In the genomic region with DNA sequence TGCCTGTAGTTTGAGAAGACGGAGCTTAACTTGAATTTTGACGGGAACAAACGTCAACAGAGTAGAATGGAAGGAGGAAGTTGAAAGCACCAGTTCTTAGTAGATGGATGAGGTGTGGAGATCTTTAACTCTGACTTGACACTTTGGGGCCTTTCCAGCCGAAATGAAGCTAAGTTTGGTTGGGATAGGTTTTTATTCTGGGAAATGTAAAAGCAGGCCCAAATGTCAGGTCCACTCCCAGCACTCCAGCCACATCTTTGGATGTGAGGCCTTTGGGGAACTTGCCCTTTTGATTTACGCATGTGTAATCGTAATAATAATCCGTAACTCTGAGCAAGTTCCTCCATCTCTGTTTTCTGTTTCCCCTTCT, we compare ENCODE assay signal across 8 mouse cellular contexts. TPM values are rescaled to one million over a fixed set of nuclear protein-coding genes. Genes with fewer than 3 reads are reported as not detected.
DNase-seq lines count a peak whose midpoint lies in the region; ATAC-seq and TF ChIP-seq lines count a peak whose summit lies in the region.

No protein-coding gene starts in this region.

- no peak for TF ChIP-seq CTCF in embryonic fibroblast, embryonic 13.5 days (IDR thresholded peaks at IDR 0.05; ENCODE audit: borderline replicate concordance, insufficient read depth, low read length)

- H3K27me3 ChIP-seq in lung, embryonic 16.5 days (ENCODE audit: control insufficient read depth, insufficient read depth, low read depth, low read length) = no peaks in the 10 kb centered on the region
- H3K27me3 ChIP-seq in limb, embryonic 15.5 days = peaks cover 36% of the 10 kb centered on the region
- 0 out of 2 replicates have a peak, but pooled peaks cover 10% of the 10 kb centered on the region for H3K27me3 ChIP-seq in stomach, embryonic 14.5 days (ENCODE audit: control insufficient read depth, insufficient read depth, low read length)

- H3K36me3 ChIP-seq in lung, embryonic 16.5 days (ENCODE audit: control insufficient read depth, insufficient read depth, low read length) = no peaks in the 10 kb centered on the region
- H3K36me3 ChIP-seq in limb, embryonic 15.5 days = no peaks in the 10 kb centered on the region
- no peaks in the 10 kb centered on the region for H3K36me3 ChIP-seq in stomach, embryonic 14.5 days (ENCODE audit: control insufficient read depth, insufficient read depth, low read length)

- DNase-seq in lung, postnatal 10 days = no peak
- no peak for DNase-seq in ovary, adult 18-20 months (ENCODE audit: low spot score)
- no peak for DNase-seq in urinary bladder, postnatal 10 days (ENCODE audit: low spot score)
- DNase-seq in left cerebral cortex, postnatal 4 days = no peak

- peak overlapping the region; percentile 56 for H3K4me3 ChIP-seq in lung, embryonic 16.5 days (ENCODE audit: low read length)
- peak overlapping the region; percentile 88 for H3K4me3 ChIP-seq in embryonic fibroblast, embryonic 13.5 days (ENCODE audit: insufficient read depth, low read length)
- H3K4me3 ChIP-seq in limb, embryonic 15.5 days = peak overlapping the region; percentile 50
- H3K4me3 ChIP-seq in stomach, embryonic 14.5 days (ENCODE audit: low read depth, low read length) = peak overlapping the region; percentile 51

- no peak for ATAC-seq in lung, embryonic 16.5 days (ENCODE audit: low read depth)
- no peak for ATAC-seq in limb, embryonic 15.5 days (ENCODE audit: insufficient number of reproducible peaks, low FRiP score, low TSS enrichment, low read depth)
- ATAC-seq in stomach, embryonic 14.5 days (ENCODE audit: insufficient number of reproducible peaks, insufficient read depth, low FRiP score, low read depth) = no peak

- H3K9me3 ChIP-seq in lung, embryonic 16.5 days (ENCODE audit: control insufficient read depth, low read length) = no peaks in the 10 kb centered on the region
- no peaks in the 10 kb centered on the region for H3K9me3 ChIP-seq in limb, embryonic 15.5 days
- H3K9me3 ChIP-seq in stomach, embryonic 14.5 days (ENCODE audit: control insufficient read depth, low read depth, low read length) = no peaks in the 10 kb centered on the region

- 25% methylated on average over 7 of the region's 7 CpGs for WGBS in lung, embryonic 16.5 days
- WGBS in limb, embryonic 15.5 days = 38% methylated on average over 7 of the region's 7 CpGs
- WGBS in stomach, embryonic 14.5 days = 37% methylated on average over 7 of the region's 7 CpGs

- TF ChIP-seq POLR2A in embryonic fibroblast, embryonic 13.5 days (IDR thresholded peaks at IDR 0.05; ENCODE audit: low read depth, low read length) = no peak

- peak overlapping the region; percentile 72 for H3K9ac ChIP-seq in lung, embryonic 16.5 days (ENCODE audit: low read length)
- H3K9ac ChIP-seq in limb, embryonic 15.5 days = peak overlapping the region; percentile 18
- peak overlapping the region; percentile 39; the same call in 1 of the 2 replicates for H3K9ac ChIP-seq in stomach, embryonic 14.5 days (replicated peaks; ENCODE audit: low read depth, low read length)

- peak overlapping the region; percentile 66 for H3K4me2 ChIP-seq in lung, embryonic 16.5 days (ENCODE audit: low read depth, low read length)
- H3K4me2 ChIP-seq in limb, embryonic 15.5 days = peak overlapping the region; percentile 90
- H3K4me2 ChIP-seq in stomach, embryonic 14.5 days (replicated peaks; ENCODE audit: low read depth, low read length) = peak overlapping the region; percentile 96

- intact Hi-C loops in left cerebral cortex, postnatal 4 days (cut with DNase I) = no loop called here

- peak overlapping the region; percentile 81 for H3K27ac ChIP-seq in lung, embryonic 16.5 days (ENCODE audit: low read length)
- H3K27ac ChIP-seq in embryonic fibroblast, embryonic 13.5 days (ENCODE audit: insufficient read depth, low read length) = peak overlapping the region; percentile 79
- H3K27ac ChIP-seq in limb, embryonic 15.5 days = no peak overlapping the region
- H3K27ac ChIP-seq in stomach, embryonic 14.5 days (ENCODE audit: low read length) = no peak overlapping the region

- peaks cover 30% of the 10 kb centered on the region for H3K4me1 ChIP-seq in lung, embryonic 16.5 days (replicated peaks; ENCODE audit: control insufficient read depth, insufficient read depth, low read length)
- H3K4me1 ChIP-seq in embryonic fibroblast, embryonic 13.5 days (ENCODE audit: control insufficient read depth, insufficient read depth, low read length) = peaks cover 8% of the 10 kb centered on the region
- H3K4me1 ChIP-seq in limb, embryonic 15.5 days = peaks cover 36% of the 10 kb centered on the region
- H3K4me1 ChIP-seq in stomach, embryonic 14.5 days (ENCODE audit: control insufficient read depth, insufficient read depth, low read length) = peaks cover 6% of the 10 kb centered on the region; the same call in 1 of the 2 replicates

RNA-seq across cellular contexts. Expression of a gene that starts 0.7 kb away (rescaled TPM):
- polyA plus RNA-seq in lung, embryonic 16.5 days (2015; fragmentation: Nextera tagmentation; extraction: Ambion mirVana) = 23.4 TPM in 2 replicates
- 9.2 and 14.2 TPM in 2 replicates for polyA plus RNA-seq in embryonic fibroblast, embryonic 13.5 days (2011; ENCODE audit: insufficient read length, low read depth, missing spikeins)
- 6.9 and 8.2 TPM in 2 replicates for polyA plus RNA-seq in limb, embryonic 15.5 days (2015; fragmentation: Nextera tagmentation; extraction: Ambion mirVana)
- polyA plus RNA-seq in stomach, embryonic 14.5 days (2014; fragmentation: Nextera tagmentation; extraction: Ambion mirVana) = 4.2 and 4.5 TPM in 2 replicates
- 1 to 10 TPM; 2.6 to 3.2 TPM for total RNA-seq in left cerebral cortex, postnatal 4 days (2021)

RNA-seq across cellular contexts. Expression of a gene that starts 18.2 kb away (rescaled TPM):
- polyA plus RNA-seq in lung, embryonic 16.5 days (2015; fragmentation: Nextera tagmentation; extraction: Ambion mirVana) = 0.50 and 0.87 TPM in 2 replicates
- 10.5 and 16.1 TPM in 2 replicates for polyA plus RNA-seq in embryonic fibroblast, embryonic 13.5 days (2011; ENCODE audit: insufficient read length, low read depth, missing spikeins)
- polyA plus RNA-seq in limb, embryonic 15.5 days (2015; fragmentation: Nextera tagmentation; extraction: Ambion mirVana) = 0.13 and 0.15 TPM in 2 replicates
- polyA plus RNA-seq in stomach, embryonic 14.5 days (2014; fragmentation: Nextera tagmentation; extraction: Ambion mirVana) = 0.10 TPM in 1 of 2 replicates, not detected in the other
- 10 to 100 TPM in 1 of 2 experiments, 1 to 10 TPM in 1; 9.1 to 10.7 TPM for total RNA-seq in left cerebral cortex, postnatal 4 days (2021)

Comparison
In these comparisons a context has a peak if more than half of its experiments do, and no peak if none do; other contexts are left out.
1. H3K27ac ChIP-seq: peak in lung, embryonic 16.5 days (single experiment) and embryonic fibroblast, embryonic 13.5 days (single experiment); none in limb, embryonic 15.5 days (single experiment) and stomach, embryonic 14.5 days (single experiment).
2. H3K9ac ChIP-seq: peak in every context shown above with its lines; median percentile 72 in lung, embryonic 16.5 days; 39 in stomach, embryonic 14.5 days; 18 in limb, embryonic 15.5 days.
3. Peak in every context shown above with its lines, with median percentiles within 50 percentile points of each other: H3K4me2 ChIP-seq and H3K4me3 ChIP-seq.